Mouse (Mus musculus) bone marrow macrophage, adult 2 months (primary cell): ENCODE measurements around the gene Pdzd2.

Experiments
- CTCF ChIP-seq: IDR thresholded peaks from 2 replicates; pipeline ENCODE4 v1.5.1; 2012; ENCODE audit warnings: low read depth, mild to moderate bottlenecking, low read length, moderate library complexity
- POLR2A ChIP-seq: IDR thresholded peaks from 2 replicates; pipeline ENCODE4 v1.6.1; 2012; ENCODE audit warnings: mild to moderate bottlenecking, low read depth, low read length, borderline replicate concordance

DNA sequence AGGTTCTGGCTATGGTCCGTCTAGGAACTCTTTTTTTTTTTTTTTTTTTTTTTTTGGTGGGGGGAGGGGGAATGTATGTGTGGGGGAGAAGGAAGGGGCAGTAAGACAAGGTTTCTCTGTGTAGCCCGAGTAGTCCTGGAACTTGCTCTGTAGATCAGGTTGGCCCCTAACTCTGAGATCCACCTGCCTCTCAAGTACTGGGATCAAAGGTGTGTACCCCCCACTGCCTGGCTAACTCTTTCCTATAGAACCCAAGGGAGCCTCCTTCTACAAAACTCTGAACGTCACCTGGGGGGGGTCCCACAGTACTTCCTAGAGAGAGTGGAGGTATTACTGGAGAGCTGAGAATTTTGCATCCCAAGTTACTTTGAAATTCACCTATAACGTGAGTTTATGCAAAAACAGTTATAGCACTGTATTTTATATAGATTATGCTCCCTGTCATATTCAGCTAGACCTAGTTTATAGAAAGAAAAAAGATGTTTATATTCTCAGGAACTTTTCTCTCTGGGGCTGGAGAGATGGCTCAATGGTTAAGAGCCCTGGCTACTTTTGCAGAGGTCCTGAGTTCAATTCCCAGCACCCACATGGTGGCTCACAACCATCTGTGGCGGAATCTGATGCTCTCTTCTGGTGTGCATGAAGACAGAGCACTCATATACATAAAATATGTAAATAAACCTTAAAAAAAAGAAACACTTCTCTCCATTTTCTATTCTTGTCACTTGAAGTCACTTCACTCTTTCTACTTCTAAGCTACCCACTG is 191.9 kb downstream of the Pdzd2 start:
- TF ChIP-seq POLR2A (no peak), CTCF (no peak)
